In the genomic region with DNA sequence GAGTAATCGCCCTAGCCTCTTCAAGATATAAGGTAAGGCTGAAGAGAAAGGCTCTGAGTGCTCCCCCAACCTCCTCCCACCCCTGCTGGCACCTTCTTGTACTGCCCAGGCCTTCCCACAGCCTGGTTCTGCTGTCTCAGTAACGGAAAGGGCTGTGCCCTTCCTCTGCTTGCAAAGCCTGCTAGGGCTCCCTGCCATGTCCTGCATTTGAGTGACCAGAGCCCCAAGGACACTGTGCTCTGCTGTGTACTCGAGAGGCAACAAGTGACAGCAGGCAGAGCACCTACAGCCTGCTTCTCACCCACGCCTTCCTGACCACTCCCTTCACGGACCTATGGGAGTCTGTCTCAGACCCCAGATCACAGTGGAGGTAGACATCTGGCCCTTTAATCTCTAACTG, we compare ENCODE assay signal across 13 mouse cellular contexts. TPM values are rescaled to one million over a fixed set of nuclear protein-coding genes. Genes with fewer than 3 reads are reported as not detected.
DNase-seq lines count a peak whose midpoint lies in the region; ATAC-seq and TF ChIP-seq lines count a peak whose summit lies in the region.
"Had no signal": no experiment of that assay in that cellular context is flagged by ENCODE, and none has a peak within 500 bp of the region (broad histone marks: within the 10 kb centered on the region; RNA-seq: fewer than 3 reads in every experiment).

No protein-coding gene starts in this region.

- no peaks in the 10 kb centered on the region for H3K27me3 ChIP-seq in hindbrain, embryonic 15.5 days
- H3K27me3 ChIP-seq in hindbrain, embryonic 14.5 days (ENCODE audit: control insufficient read depth, insufficient read depth, low read length) = no peaks in the 10 kb centered on the region; the same call in 1 of the 2 replicates
- H3K27me3 ChIP-seq in E14TG2a.4 (ENCODE audit: insufficient read depth, low read length) = peaks cover 20% of the 10 kb centered on the region
- no peaks in the 10 kb centered on the region for H3K27me3 ChIP-seq in heart, postnatal 0 days (ENCODE audit: control insufficient read depth, insufficient read depth, low read length)
- H3K27me3 ChIP-seq: embryonic facial prominence, embryonic 12.5 days; stomach, embryonic 15.5 days had no signal

- H3K4me2 ChIP-seq in hindbrain, embryonic 15.5 days = no peak overlapping the region
- H3K4me2 ChIP-seq in hindbrain, embryonic 14.5 days (replicated peaks) = no peak overlapping the region
- H3K4me2 ChIP-seq in heart, postnatal 0 days (ENCODE audit: low read depth, low read length) = no peak overlapping the region
- H3K4me2 ChIP-seq: embryonic facial prominence, embryonic 12.5 days; stomach, embryonic 15.5 days had no signal

- no peaks in the 10 kb centered on the region for H3K36me3 ChIP-seq in hindbrain, embryonic 15.5 days
- no peaks in the 10 kb centered on the region for H3K36me3 ChIP-seq in hindbrain, embryonic 14.5 days (replicated peaks; ENCODE audit: control insufficient read depth, insufficient read depth)
- no peaks in the 10 kb centered on the region for H3K36me3 ChIP-seq in E14TG2a.4 (ENCODE audit: insufficient read depth, low read length)
- H3K36me3 ChIP-seq in heart, postnatal 0 days (replicated peaks; ENCODE audit: control insufficient read depth, insufficient read depth, low read length) = no peaks in the 10 kb centered on the region
- H3K36me3 ChIP-seq: embryonic facial prominence, embryonic 12.5 days; stomach, embryonic 15.5 days had no signal

- H3K27ac ChIP-seq in hindbrain, embryonic 15.5 days (replicated peaks) = peak overlapping the region; percentile 52; the same call in 1 of the 2 replicates
- no peak overlapping the region for H3K27ac ChIP-seq in hindbrain, embryonic 14.5 days
- H3K27ac ChIP-seq in heart, postnatal 0 days (ENCODE audit: low read depth) = peak overlapping the region; percentile 63
- H3K27ac ChIP-seq: embryonic facial prominence, embryonic 12.5 days; stomach, embryonic 15.5 days had no signal

- peaks cover 27% of the 10 kb centered on the region for H3K4me1 ChIP-seq in hindbrain, embryonic 15.5 days (replicated peaks)
- peaks cover 22% of the 10 kb centered on the region for H3K4me1 ChIP-seq in hindbrain, embryonic 14.5 days (replicated peaks; ENCODE audit: control insufficient read depth, insufficient read depth, low read length)
- H3K4me1 ChIP-seq in E14TG2a.4 (replicated peaks; ENCODE audit: low read depth, low read length) = peaks cover 88% of the 10 kb centered on the region
- H3K4me1 ChIP-seq in heart, postnatal 0 days (ENCODE audit: control insufficient read depth, insufficient read depth) = peaks cover 48% of the 10 kb centered on the region

- no peak overlapping the region for H3K9ac ChIP-seq in hindbrain, embryonic 15.5 days
- H3K9ac ChIP-seq in hindbrain, embryonic 14.5 days = no peak overlapping the region
- H3K9ac ChIP-seq in heart, postnatal 0 days (replicated peaks; ENCODE audit: low read depth, low read length) = no peak overlapping the region
- H3K9ac ChIP-seq: embryonic facial prominence, embryonic 12.5 days; stomach, embryonic 15.5 days had no signal

- DNase-seq in hindbrain, embryonic 14.5 days (ENCODE audit: low spot score) = no peak
- peak; percentile 18 for DNase-seq in brain, adult 2 months (ENCODE audit: low read depth, low spot score)
- no peak for DNase-seq in heart, postnatal 0 days (ENCODE audit: low spot score)
- no peak for DNase-seq in yolk sac, embryonic 10.5 days (ENCODE audit: low spot score)
- DNase-seq in right cerebral cortex, postnatal 4 days = no peak

- 61% methylated on average over 5 of the region's 5 CpGs for WGBS in hindbrain, embryonic 15.5 days
- WGBS in hindbrain, embryonic 14.5 days = 59% methylated on average over 5 of the region's 5 CpGs
- WGBS in heart, postnatal 0 days = 40% methylated on average over 5 of the region's 5 CpGs

- peak; percentile 34 for TF ChIP-seq CTCF in E14TG2a.4 (conservative IDR thresholded peaks at IDR 0.05; ENCODE audit: low read length)
- TF ChIP-seq CTCF in heart, postnatal 0 days (IDR thresholded peaks at IDR 0.05; ENCODE audit: low read depth) = no peak

- TF ChIP-seq EP300 in heart, postnatal 0 days (IDR thresholded peaks at IDR 0.05; ENCODE audit: low read depth) = no peak

- H3K9me3 ChIP-seq in hindbrain, embryonic 15.5 days = no peaks in the 10 kb centered on the region
- H3K9me3 ChIP-seq in hindbrain, embryonic 14.5 days (ENCODE audit: control insufficient read depth, low read length) = no peaks in the 10 kb centered on the region
- no peaks in the 10 kb centered on the region for H3K9me3 ChIP-seq in E14TG2a.4 (ENCODE audit: low read length)
- H3K9me3 ChIP-seq in heart, postnatal 0 days (replicated peaks; ENCODE audit: control insufficient read depth, low read length) = no peaks in the 10 kb centered on the region
- H3K9me3 ChIP-seq: embryonic facial prominence, embryonic 12.5 days; stomach, embryonic 15.5 days had no signal

- ATAC-seq in hindbrain, embryonic 15.5 days (ENCODE audit: low FRiP score, low read depth) = no peak
- ATAC-seq in hindbrain, embryonic 14.5 days (ENCODE audit: low FRiP score) = no peak
- ATAC-seq in heart, postnatal 0 days (ENCODE audit: insufficient read depth, low read depth) = 0 out of 2 replicates have a peak, but pooled peaks have one; percentile 13
- no peak for ATAC-seq in frontal cortex, adult (ENCODE audit: low TSS enrichment)

- H3K4me3 ChIP-seq in hindbrain, embryonic 15.5 days = no peak overlapping the region
- no peak overlapping the region for H3K4me3 ChIP-seq in hindbrain, embryonic 14.5 days (replicated peaks; ENCODE audit: low read length)
- peak overlapping the region; percentile 26; the same call in 1 of the 2 replicates for H3K4me3 ChIP-seq in E14TG2a.4 (replicated peaks; ENCODE audit: low read length)
- no peak overlapping the region for H3K4me3 ChIP-seq in heart, postnatal 0 days (ENCODE audit: low read depth, low read length)
- H3K4me3 ChIP-seq: embryonic facial prominence, embryonic 12.5 days; stomach, embryonic 15.5 days had no signal

RNA-seq across cellular contexts. Expression of a gene that starts 2.4 kb away (rescaled TPM):
- polyA plus RNA-seq in hindbrain, embryonic 15.5 days (2015; fragmentation: Nextera tagmentation; extraction: Ambion mirVana) = 74.3 and 75.8 TPM in 2 replicates
- polyA plus RNA-seq in hindbrain, embryonic 14.5 days (2014; fragmentation: Nextera tagmentation; extraction: Ambion mirVana) = 27.9 and 29.5 TPM in 2 replicates
- total RNA-seq in heart, postnatal 0 days (2014; rRNA removed; ENCODE audit: low replicate concordance) = 130 and 131 TPM in 2 replicates
- 27.1 and 29.0 TPM in 2 replicates for polyA plus RNA-seq in heart, postnatal 0 days (2015; fragmentation: Nextera tagmentation; extraction: Ambion mirVana)
- total RNA-seq: neutrophil, adult 5-6 weeks had no signal

RNA-seq across cellular contexts. Expression of a gene that starts 28.9 kb away (rescaled TPM):
- polyA plus RNA-seq in hindbrain, embryonic 15.5 days (2015; fragmentation: Nextera tagmentation; extraction: Ambion mirVana) = 4.1 and 4.3 TPM in 2 replicates
- polyA plus RNA-seq in hindbrain, embryonic 14.5 days (2014; fragmentation: Nextera tagmentation; extraction: Ambion mirVana) = 1.7 and 2.1 TPM in 2 replicates
- not detected in 2 replicates for total RNA-seq in heart, postnatal 0 days (2014; rRNA removed; ENCODE audit: low replicate concordance)
- not detected in 2 replicates for polyA plus RNA-seq in heart, postnatal 0 days (2015; fragmentation: Nextera tagmentation; extraction: Ambion mirVana)
- total RNA-seq: neutrophil, adult 5-6 weeks had no signal
- polyA plus RNA-seq: lung, embryonic 16.5 days had no signal

RNA-seq across cellular contexts. Expression of a gene that starts 38.8 kb away (rescaled TPM):
- 75.3 and 79.0 TPM in 2 replicates for polyA plus RNA-seq in hindbrain, embryonic 15.5 days (2015; fragmentation: Nextera tagmentation; extraction: Ambion mirVana)
- polyA plus RNA-seq in hindbrain, embryonic 14.5 days (2014; fragmentation: Nextera tagmentation; extraction: Ambion mirVana) = 64.7 and 69.0 TPM in 2 replicates
- 22.1 and 30.8 TPM in 2 replicates for total RNA-seq in heart, postnatal 0 days (2014; rRNA removed; ENCODE audit: low replicate concordance)
- polyA plus RNA-seq in heart, postnatal 0 days (2015; fragmentation: Nextera tagmentation; extraction: Ambion mirVana) = 11.4 and 12.6 TPM in 2 replicates

RNA-seq across cellular contexts. Expression of a gene that starts 40.8 kb away (rescaled TPM):
- polyA plus RNA-seq in hindbrain, embryonic 15.5 days (2015; fragmentation: Nextera tagmentation; extraction: Ambion mirVana) = 2.9 and 3.0 TPM in 2 replicates
- 2.8 and 3.5 TPM in 2 replicates for polyA plus RNA-seq in hindbrain, embryonic 14.5 days (2014; fragmentation: Nextera tagmentation; extraction: Ambion mirVana)
- not detected in 2 replicates for total RNA-seq in heart, postnatal 0 days (2014; rRNA removed; ENCODE audit: low replicate concordance)
- polyA plus RNA-seq in heart, postnatal 0 days (2015; fragmentation: Nextera tagmentation; extraction: Ambion mirVana) = 0.03 TPM in 1 of 2 replicates, not detected in the other
- total RNA-seq: neutrophil, adult 5-6 weeks had no signal

RNA-seq across cellular contexts. Expression of a gene that starts 42.0 kb away (rescaled TPM):
- polyA plus RNA-seq in hindbrain, embryonic 15.5 days (2015; fragmentation: Nextera tagmentation; extraction: Ambion mirVana) = 0.05 and 0.06 TPM in 2 replicates
- polyA plus RNA-seq in hindbrain, embryonic 14.5 days (2014; fragmentation: Nextera tagmentation; extraction: Ambion mirVana) = 0.15 TPM in 1 of 2 replicates, not detected in the other
- total RNA-seq in heart, postnatal 0 days (2014; rRNA removed; ENCODE audit: low replicate concordance) = not detected in 2 replicates
- 0.07 TPM in 2 replicates for polyA plus RNA-seq in heart, postnatal 0 days (2015; fragmentation: Nextera tagmentation; extraction: Ambion mirVana)
- total RNA-seq: layer of hippocampus, postnatal 14 days; neutrophil, adult 5-6 weeks had no signal
- polyA plus RNA-seq: embryonic facial prominence, embryonic 12.5 days; lung, embryonic 16.5 days; stomach, embryonic 15.5 days had no signal
